Mouse (Mus musculus): ENCODE measurements around the gene Zbed3. TPM values are rescaled to one million over a fixed set of nuclear protein-coding genes. Genes with fewer than 3 reads are reported as not detected.

The Zbed3 gene
- polyA plus RNA-seq, 1 experiment from 2014 or later: 27.2 TPM

- DNase-seq (ENCODE audit: low spot score) (peak; percentile 81), ATAC-seq (peak; percentile 48)
- peak overlapping the region; percentile 97 for H3K9ac ChIP-seq (replicated peaks; ENCODE audit: low read depth)
- peaks cover 11% of the 10 kb centered on the region for H3K4me1 ChIP-seq (ENCODE audit: insufficient read depth, low read depth, low read length)
- TF ChIP-seq CTCF (IDR thresholded peaks at IDR 0.05) (peak; percentile 67), EP300 (IDR thresholded peaks at IDR 0.05) (no peak)
- no peaks in the 10 kb centered on the region for H3K36me3 ChIP-seq (ENCODE audit: insufficient read depth, low read length)
- no peaks in the 10 kb centered on the region for H3K27me3 ChIP-seq (replicated peaks; ENCODE audit: insufficient read depth, low read length)
- WGBS: 21% methylated on average over 15 of the region's 15 CpGs
- peak overlapping the region; percentile 94 for H3K4me2 ChIP-seq (replicated peaks; ENCODE audit: low read depth, low read length)
- H3K9me3 ChIP-seq (ENCODE audit: low read length): no peaks in the 10 kb centered on the region
- peak overlapping the region; percentile 94 for H3K4me3 ChIP-seq (ENCODE audit: low read depth, low read length)
- H3K27ac ChIP-seq (ENCODE audit: low read length): peak overlapping the region; percentile 97; the same call in 1 of the 2 replicates
Measured at GRCm38 (mm10) chr13:95323950-95324625, 676 bp downstream of the Zbed3 start.

- Histone ChIP-seq H3K4me1 (ENCODE audit: insufficient read depth, low read depth, low read length) (peaks cover 11% of the 10 kb centered on the region), H3K9me3 (ENCODE audit: low read length) (no peaks in the 10 kb centered on the region), H3K27ac (ENCODE audit: low read length) (peak overlapping the region; percentile 97), H3K4me3 (ENCODE audit: low read depth, low read length) (peak overlapping the region; percentile 94), H3K36me3 (ENCODE audit: insufficient read depth, low read length) (no peaks in the 10 kb centered on the region), H3K9ac (replicated peaks; ENCODE audit: low read depth) (peak overlapping the region; percentile 97), H3K27me3 (replicated peaks; ENCODE audit: insufficient read depth, low read length) (no peaks in the 10 kb centered on the region), H3K4me2 (replicated peaks; ENCODE audit: low read depth, low read length) (peak overlapping the region; percentile 94)
- DNase-seq (ENCODE audit: low spot score) (peak; percentile 11), ATAC-seq (0 out of 2 replicates have a peak, but pooled peaks have one; percentile 4)
- WGBS: 1% methylated on average over 22 of the region's 22 CpGs
- TF ChIP-seq CTCF (IDR thresholded peaks at IDR 0.05) (no peak), EP300 (IDR thresholded peaks at IDR 0.05) (no peak)
Measured at GRCm38 (mm10) chr13:95324626-95325079, 1.2 kb downstream of the Zbed3 start.

GRCm38 (mm10) chr13:95325080-95325906 is 1.9 kb downstream of the Zbed3 start:
- TF ChIP-seq EP300 (IDR thresholded peaks at IDR 0.05) (no peak), CTCF (IDR thresholded peaks at IDR 0.05) (no peak)
- under 1% methylated on average over 50 of the region's 63 CpGs for WGBS
- DNase-seq (ENCODE audit: low spot score) (peak; percentile 92), ATAC-seq (peak; percentile 82)
- peaks cover 11% of the 10 kb centered on the region for H3K4me1 ChIP-seq (ENCODE audit: insufficient read depth, low read depth, low read length)
- no peaks in the 10 kb centered on the region for H3K9me3 ChIP-seq (ENCODE audit: low read length)
- peak overlapping the region; percentile 94 for H3K4me2 ChIP-seq (replicated peaks; ENCODE audit: low read depth, low read length)
- H3K4me3 ChIP-seq (ENCODE audit: low read depth, low read length): peak overlapping the region; percentile 94
- no peaks in the 10 kb centered on the region for H3K36me3 ChIP-seq (ENCODE audit: insufficient read depth, low read length)
- H3K27ac ChIP-seq (ENCODE audit: low read length): peak overlapping the region; percentile 97
- H3K27me3 ChIP-seq (replicated peaks; ENCODE audit: insufficient read depth, low read length): no peaks in the 10 kb centered on the region
- H3K9ac ChIP-seq (replicated peaks; ENCODE audit: low read depth): peak overlapping the region; percentile 97

GRCm38 (mm10) chr13:95325907-95326550 is 2.6 kb downstream of the Zbed3 start:
- Histone ChIP-seq H3K4me1 (ENCODE audit: insufficient read depth, low read depth, low read length) (peaks cover 11% of the 10 kb centered on the region), H3K9me3 (ENCODE audit: low read length) (no peaks in the 10 kb centered on the region), H3K36me3 (ENCODE audit: insufficient read depth, low read length) (no peaks in the 10 kb centered on the region), H3K27me3 (replicated peaks; ENCODE audit: insufficient read depth, low read length) (no peaks in the 10 kb centered on the region), H3K4me2 (replicated peaks; ENCODE audit: low read depth, low read length) (peak overlapping the region; percentile 94), H3K4me3 (ENCODE audit: low read depth, low read length) (peak overlapping the region; percentile 94), H3K27ac (ENCODE audit: low read length) (peak overlapping the region; percentile 97), H3K9ac (replicated peaks; ENCODE audit: low read depth) (peak overlapping the region; percentile 97)
- DNase-seq (ENCODE audit: low spot score) (peak; percentile 15), ATAC-seq (no peak)
- WGBS: 6% methylated on average over 5 of the region's 5 CpGs
- TF ChIP-seq CTCF (IDR thresholded peaks at IDR 0.05) (no peak), EP300 (IDR thresholded peaks at IDR 0.05) (no peak)

- H3K4me3 ChIP-seq (ENCODE audit: low read depth, low read length): peak overlapping the region; percentile 94
- no peak for ATAC-seq
- no peaks in the 10 kb centered on the region for H3K9me3 ChIP-seq (ENCODE audit: low read length)
- 6% methylated on average over 21 of the region's 21 CpGs for WGBS
- H3K4me2 ChIP-seq (replicated peaks; ENCODE audit: low read depth, low read length): peak overlapping the region; percentile 94
- H3K9ac ChIP-seq (replicated peaks; ENCODE audit: low read depth): peak overlapping the region; percentile 34
- H3K27me3 ChIP-seq (replicated peaks; ENCODE audit: insufficient read depth, low read length): no peaks in the 10 kb centered on the region
- peak overlapping the region; percentile 74 for H3K27ac ChIP-seq (ENCODE audit: low read length)
- DNase-seq (ENCODE audit: low spot score): peak; percentile 32
- peaks cover 11% of the 10 kb centered on the region for H3K4me1 ChIP-seq (ENCODE audit: insufficient read depth, low read depth, low read length)
- H3K36me3 ChIP-seq (ENCODE audit: insufficient read depth, low read length): no peaks in the 10 kb centered on the region
- TF ChIP-seq EP300 (IDR thresholded peaks at IDR 0.05) (no peak), CTCF (IDR thresholded peaks at IDR 0.05) (no peak)
Measured at GRCm38 (mm10) chr13:95326611-95327344, 3.4 kb downstream of the Zbed3 start.

All from lung, postnatal 0 days (tissue).